Mouse (Mus musculus): ENCODE results near the gene Ambra1. TPM values are rescaled to one million over a fixed set of nuclear protein-coding genes. Genes with fewer than 3 reads are reported as not detected.
A peak's percentile ranks its signal among the peaks of the same experiment; 100 is the strongest.

The Ambra1 gene
- polyA plus RNA-seq, 1 experiment from 2014 or later = 27.0 TPM

DNA sequence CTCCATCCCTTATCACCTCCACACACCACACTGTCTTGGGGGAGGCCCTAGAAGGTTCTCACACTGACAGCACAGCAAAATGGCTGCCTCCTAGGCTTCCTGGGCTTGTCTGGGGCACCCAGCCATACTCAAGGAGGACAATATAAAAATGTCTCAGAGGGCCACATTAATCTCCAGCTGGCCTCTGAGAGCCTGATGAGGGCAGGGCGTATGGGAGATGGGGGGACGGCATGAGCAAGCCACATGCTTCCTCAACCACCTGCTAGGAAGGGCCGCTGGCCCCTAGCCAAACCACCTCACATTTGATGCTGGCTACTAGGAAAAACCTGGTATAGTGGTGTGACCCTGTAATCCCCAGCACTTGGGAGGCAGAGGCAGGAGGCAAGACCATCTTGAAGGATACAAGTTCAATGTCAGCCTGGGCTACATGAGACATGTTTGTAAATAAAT lies 218.9 kb downstream of the Ambra1 start:
- H3K4me2 ChIP-seq (replicated peaks) = no peak overlapping the region
- H3K9me3 ChIP-seq = no peaks in the 10 kb centered on the region
- H3K4me3 ChIP-seq = no peak overlapping the region
- ATAC-seq (ENCODE audit: low FRiP score, low read depth) = no peak
- no peaks in the 10 kb centered on the region; the same call in 1 of the 2 replicates for H3K27me3 ChIP-seq
- H3K4me1 ChIP-seq = peaks cover 47% of the 10 kb centered on the region
- H3K9ac ChIP-seq (replicated peaks) = no peak overlapping the region
- no peaks in the 10 kb centered on the region for H3K36me3 ChIP-seq
- 0 out of 2 replicates have a peak overlapping the region, but pooled peaks have one; percentile 10 for H3K27ac ChIP-seq (replicated peaks)
- WGBS = 81% methylated on average over 3 of the region's 3 CpGs

- H3K4me3 ChIP-seq = no peak overlapping the region
- 72% methylated on average over 17 of the region's 17 CpGs for WGBS
- no peaks in the 10 kb centered on the region for H3K36me3 ChIP-seq
- peak; percentile 45 for ATAC-seq (ENCODE audit: low FRiP score, low read depth)
- H3K27me3 ChIP-seq = no peaks in the 10 kb centered on the region; the same call in 1 of the 2 replicates
- H3K4me1 ChIP-seq = peaks cover 40% of the 10 kb centered on the region
- H3K27ac ChIP-seq (replicated peaks) = 0 out of 2 replicates have a peak overlapping the region, but pooled peaks have one; percentile 10
- H3K9me3 ChIP-seq = no peaks in the 10 kb centered on the region
- H3K9ac ChIP-seq (replicated peaks) = peak overlapping the region; percentile 26; the same call in 1 of the 2 replicates
- peak overlapping the region; percentile 28 for H3K4me2 ChIP-seq (replicated peaks)
Measured at GRCm38 (mm10) chr2:91949411-91950274, 219.7 kb downstream of the Ambra1 start.

GRCm38 (mm10) chr2:91950275-91951085 lies 220.5 kb downstream of the Ambra1 start:
- Histone ChIP-seq H3K27me3 (no peaks in the 10 kb centered on the region; the same call in 1 of the 2 replicates), H3K36me3 (no peaks in the 10 kb centered on the region), H3K27ac (replicated peaks) (peak overlapping the region; percentile 10), H3K4me1 (peaks cover 39% of the 10 kb centered on the region), H3K9ac (replicated peaks) (peak overlapping the region; percentile 26; the same call in 1 of the 2 replicates), H3K4me2 (replicated peaks) (peak overlapping the region; percentile 28), H3K4me3 (no peak overlapping the region), H3K9me3 (no peaks in the 10 kb centered on the region)
- ATAC-seq (ENCODE audit: low FRiP score, low read depth) = peak; percentile 52; the same call in 1 of the 2 replicates
- 19% methylated on average over 15 of the region's 15 CpGs for WGBS

DNA sequence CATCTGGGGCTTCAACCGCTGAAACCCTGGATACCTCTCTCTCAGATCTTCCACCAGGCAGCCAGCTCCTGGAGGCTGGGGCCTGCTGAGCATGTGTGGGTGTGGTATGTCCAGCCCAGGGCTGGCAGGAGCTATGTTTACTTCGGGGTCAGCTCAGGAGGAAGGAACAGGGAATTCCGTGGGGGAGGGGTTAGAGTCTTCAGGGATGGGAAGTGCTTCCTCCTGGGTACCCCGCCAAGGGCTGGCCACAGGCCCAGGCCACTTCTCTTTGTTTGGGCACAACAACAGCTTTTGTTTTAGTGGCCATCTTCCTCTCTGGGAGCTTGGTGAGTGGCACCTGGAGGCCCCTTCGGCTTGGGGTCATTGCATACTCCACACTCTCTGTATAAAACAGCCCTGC lies 223.9 kb downstream of the Ambra1 start:
- H3K9me3 ChIP-seq = no peaks in the 10 kb centered on the region
- ATAC-seq (ENCODE audit: low FRiP score, low read depth) = no peak
- 34% methylated on average over 5 of the region's 5 CpGs for WGBS
- no peak overlapping the region for H3K4me2 ChIP-seq (replicated peaks)
- H3K36me3 ChIP-seq = no peaks in the 10 kb centered on the region
- H3K9ac ChIP-seq (replicated peaks) = no peak overlapping the region
- peaks cover 29% of the 10 kb centered on the region for H3K4me1 ChIP-seq
- H3K27me3 ChIP-seq = no peaks in the 10 kb centered on the region
- H3K27ac ChIP-seq (replicated peaks) = no peak overlapping the region
- no peak overlapping the region for H3K4me3 ChIP-seq

- Histone ChIP-seq H3K36me3 (no peaks in the 10 kb centered on the region), H3K4me1 (peaks cover 21% of the 10 kb centered on the region), H3K4me3 (no peak overlapping the region), H3K9me3 (no peaks in the 10 kb centered on the region), H3K27ac (replicated peaks) (no peak overlapping the region), H3K4me2 (replicated peaks) (no peak overlapping the region), H3K27me3 (no peaks in the 10 kb centered on the region), H3K9ac (replicated peaks) (no peak overlapping the region)
- ATAC-seq (ENCODE audit: low FRiP score, low read depth) = no peak
- WGBS = 94% methylated on average over 4 of the region's 4 CpGs
Measured at GRCm38 (mm10) chr2:91955121-91955591, 225.2 kb downstream of the Ambra1 start.

- H3K27ac ChIP-seq (replicated peaks) = no peak overlapping the region
- no peak overlapping the region for H3K4me2 ChIP-seq (replicated peaks)
- H3K36me3 ChIP-seq = no peaks in the 10 kb centered on the region
- no peaks in the 10 kb centered on the region for H3K27me3 ChIP-seq
- no peaks in the 10 kb centered on the region for H3K9me3 ChIP-seq
- no peak for ATAC-seq (ENCODE audit: low FRiP score, low read depth)
- WGBS = 86% methylated on average over 6 of the region's 6 CpGs
- H3K9ac ChIP-seq (replicated peaks) = no peak overlapping the region
- peaks cover 15% of the 10 kb centered on the region; the same call in 1 of the 2 replicates for H3K4me1 ChIP-seq
- no peak overlapping the region for H3K4me3 ChIP-seq
Measured at GRCm38 (mm10) chr2:91955875-91956274, 225.9 kb downstream of the Ambra1 start.

- no peaks in the 10 kb centered on the region for H3K9me3 ChIP-seq
Measured at GRCm38 (mm10) chr2:91957096-91957495, 227.2 kb downstream of the Ambra1 start.

GRCm38 (mm10) chr2:91958049-91958448 lies 228.1 kb downstream of the Ambra1 start:
- Histone ChIP-seq H3K4me2 (replicated peaks) (no peak overlapping the region), H3K4me1 (peaks cover 29% of the 10 kb centered on the region), H3K9me3 (no peaks in the 10 kb centered on the region), H3K4me3 (no peak overlapping the region), H3K27ac (replicated peaks) (no peak overlapping the region), H3K27me3 (no peaks in the 10 kb centered on the region), H3K9ac (replicated peaks) (no peak overlapping the region), H3K36me3 (no peaks in the 10 kb centered on the region)
- ATAC-seq (ENCODE audit: low FRiP score, low read depth) = no peak
- 91% methylated on average over 8 of the region's 8 CpGs for WGBS

More at GRCm38 (mm10) chr2:91957096-91957495, 227.2 kb downstream of the Ambra1 start:
- Histone ChIP-seq H3K36me3 (no peaks in the 10 kb centered on the region), H3K4me1 (peaks cover 20% of the 10 kb centered on the region), H3K9ac (replicated peaks) (no peak overlapping the region; the same call in 1 of the 2 replicates), H3K27me3 (no peaks in the 10 kb centered on the region), H3K27ac (replicated peaks) (no peak overlapping the region), H3K4me3 (no peak overlapping the region), H3K4me2 (replicated peaks) (no peak overlapping the region)
- WGBS = 75% methylated on average over 4 of the region's 4 CpGs
- peak; percentile 31; the same call in 1 of the 2 replicates for ATAC-seq (ENCODE audit: low FRiP score, low read depth)

DNA sequence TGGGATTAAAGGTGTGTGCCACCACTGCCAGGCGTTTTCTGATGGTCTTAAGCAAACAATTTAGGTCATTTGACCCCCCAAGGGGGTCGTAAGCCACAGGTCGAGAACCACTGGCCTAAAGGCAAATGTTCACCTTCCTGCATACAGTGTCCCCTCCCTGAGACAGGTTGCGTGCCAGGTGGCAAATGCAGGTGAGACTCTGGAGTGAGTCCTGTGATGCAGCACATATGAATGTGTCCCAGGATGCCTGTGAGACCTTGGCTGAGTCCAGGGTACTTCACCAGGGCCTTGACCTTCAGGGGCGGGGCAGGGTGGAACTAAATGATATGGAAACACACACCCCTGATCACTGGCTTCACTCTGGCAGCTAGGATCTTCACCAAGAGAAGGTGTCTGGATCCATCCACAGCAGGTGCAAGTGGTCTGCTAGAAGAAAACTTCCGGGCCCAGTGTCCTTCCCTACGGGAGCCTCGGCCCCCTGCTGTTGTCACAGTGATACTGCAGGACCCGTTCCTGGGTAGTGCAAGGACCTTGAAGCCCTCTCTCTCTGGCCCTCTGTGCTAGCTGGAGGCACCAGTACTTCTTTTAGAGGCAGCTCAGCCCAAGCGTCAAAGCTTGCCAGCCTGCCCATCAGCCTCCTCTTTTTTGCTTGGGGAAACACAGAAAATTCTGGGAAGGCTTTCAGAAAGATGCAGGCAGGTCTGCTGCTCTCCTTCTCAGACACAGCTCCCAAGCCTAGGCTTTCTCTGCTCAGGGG lies 228.9 kb downstream of the Ambra1 start:
- Histone ChIP-seq H3K9me3 (no peaks in the 10 kb centered on the region), H3K9ac (replicated peaks) (no peak overlapping the region), H3K4me2 (replicated peaks) (no peak overlapping the region), H3K27ac (replicated peaks) (no peak overlapping the region), H3K27me3 (no peaks in the 10 kb centered on the region; the same call in 1 of the 2 replicates), H3K4me3 (no peak overlapping the region), H3K4me1 (peaks cover 29% of the 10 kb centered on the region), H3K36me3 (no peaks in the 10 kb centered on the region)
- 56% methylated on average over 10 of the region's 10 CpGs for WGBS
- no peak for ATAC-seq (ENCODE audit: low FRiP score, low read depth)

- Histone ChIP-seq H3K36me3 (no peaks in the 10 kb centered on the region), H3K27me3 (peaks cover 5% of the 10 kb centered on the region), H3K4me2 (replicated peaks) (no peak overlapping the region), H3K9me3 (no peaks in the 10 kb centered on the region), H3K27ac (replicated peaks) (no peak overlapping the region), H3K4me1 (peaks cover 29% of the 10 kb centered on the region), H3K4me3 (no peak overlapping the region), H3K9ac (replicated peaks) (no peak overlapping the region)
- no peak for ATAC-seq (ENCODE audit: low FRiP score, low read depth)
- WGBS = 87% methylated on average over 11 of the region's 11 CpGs
Measured at GRCm38 (mm10) chr2:91959544-91960410, 229.8 kb downstream of the Ambra1 start.

Data from midbrain, embryonic 12.5 days (tissue).